Mouse (Mus musculus): ENCODE results near the gene Lamtor4. TPM values are rescaled to one million over a fixed set of nuclear protein-coding genes. Genes with fewer than 3 reads are reported as not detected.

Lamtor4 gene
- polyA plus RNA-seq, 1 experiment from 2014 or later, result 56.7 TPM

DNA sequence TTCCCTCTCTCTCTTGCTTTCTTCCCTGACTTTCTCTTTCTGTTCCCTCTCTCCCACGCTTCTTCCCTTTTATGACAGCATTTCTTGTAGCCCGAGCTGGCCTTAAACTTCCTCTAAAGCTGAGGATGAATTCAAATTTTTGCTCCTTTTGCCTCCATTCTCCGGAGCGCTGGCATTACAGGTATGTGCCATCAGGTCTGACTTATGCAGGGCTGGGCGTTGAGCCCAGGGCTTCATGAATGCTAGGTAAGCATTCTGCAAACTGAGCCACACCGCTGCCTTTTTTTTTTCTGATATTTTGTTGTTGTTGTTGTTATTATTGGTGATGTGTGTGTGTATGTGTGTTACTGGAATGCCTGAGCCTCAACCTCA lies 8.9 kb downstream of the Lamtor4 start:
- peak; percentile 7; the same call in 1 of the 2 replicates for ATAC-seq (ENCODE audit: low read depth)
- peaks cover 23% of the 10 kb centered on the region for H3K36me3 ChIP-seq (ENCODE audit: control insufficient read depth, insufficient read depth, low read length)
- no peaks in the 10 kb centered on the region for H3K9me3 ChIP-seq (ENCODE audit: control insufficient read depth, low read length)
- WGBS, result 13% methylated on average over 6 of the region's 6 CpGs
- H3K27me3 ChIP-seq (ENCODE audit: control insufficient read depth, insufficient read depth, low read depth, low read length), result no peaks in the 10 kb centered on the region
- peak overlapping the region; percentile 55; the same call in 1 of the 2 replicates for H3K27ac ChIP-seq (ENCODE audit: low read length)
- peak overlapping the region; percentile 93 for H3K9ac ChIP-seq (ENCODE audit: low read length)
- H3K4me2 ChIP-seq (ENCODE audit: low read depth, low read length), result peak overlapping the region; percentile 99
- H3K4me3 ChIP-seq (ENCODE audit: low read length), result peak overlapping the region; percentile 94
- peaks cover 18% of the 10 kb centered on the region for H3K4me1 ChIP-seq (replicated peaks; ENCODE audit: control insufficient read depth, insufficient read depth, low read length)

DNA sequence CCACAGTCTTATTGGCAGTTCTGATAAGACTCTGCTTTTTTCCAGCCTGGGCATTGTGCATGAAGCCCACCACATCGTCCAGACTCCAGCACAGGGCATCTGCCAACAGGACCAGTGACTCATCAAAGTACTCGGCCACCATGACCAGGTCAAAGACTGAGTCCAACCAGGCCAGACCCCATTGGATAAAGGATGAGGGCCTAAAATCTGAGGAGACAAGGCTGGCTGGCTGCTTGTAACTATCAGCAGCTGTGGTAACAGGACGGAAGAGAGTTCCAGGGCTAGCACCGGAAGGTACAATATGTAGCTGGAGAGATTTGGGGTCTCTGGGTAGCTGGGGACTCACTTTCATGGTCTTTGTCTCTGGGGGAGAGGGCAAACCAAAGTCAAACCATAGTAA lies 10.4 kb downstream of the Lamtor4 start:
- H3K4me2 ChIP-seq (ENCODE audit: low read depth, low read length), result no peak overlapping the region

DNA sequence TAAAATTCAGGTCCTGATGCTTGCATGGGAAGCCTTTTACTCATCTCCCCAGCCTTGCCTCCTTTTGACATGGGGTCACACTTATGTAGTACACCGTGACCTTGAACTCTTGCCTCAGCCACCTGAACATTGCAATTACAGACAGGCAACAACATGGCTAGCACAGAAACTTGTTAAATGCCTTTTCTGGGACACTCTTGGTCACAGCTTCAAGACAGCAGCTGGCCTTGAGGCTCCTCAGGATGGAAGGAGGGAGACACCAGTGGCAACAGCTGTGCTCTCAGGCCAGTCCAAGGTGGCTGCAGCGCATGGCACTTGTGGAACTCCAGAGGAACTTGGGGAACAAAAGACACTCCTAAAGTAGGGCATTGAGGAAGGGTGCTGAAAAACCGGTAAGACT lies 11.8 kb downstream of the Lamtor4 start:
- H3K36me3 ChIP-seq (ENCODE audit: control insufficient read depth, insufficient read depth, low read length), result peaks cover 4% of the 10 kb centered on the region; the same call in 1 of the 2 replicates
- no peak overlapping the region for H3K4me2 ChIP-seq (ENCODE audit: low read depth, low read length)
- WGBS, result 79% methylated on average over 3 of the region's 3 CpGs
- H3K4me3 ChIP-seq (ENCODE audit: low read length), result no peak overlapping the region
- H3K27ac ChIP-seq (ENCODE audit: low read length), result no peak overlapping the region
- H3K4me1 ChIP-seq (replicated peaks; ENCODE audit: control insufficient read depth, insufficient read depth, low read length), result peaks cover 18% of the 10 kb centered on the region
- H3K9me3 ChIP-seq (ENCODE audit: control insufficient read depth, low read length), result no peaks in the 10 kb centered on the region
- no peak for ATAC-seq (ENCODE audit: low read depth)
- no peaks in the 10 kb centered on the region for H3K27me3 ChIP-seq (ENCODE audit: control insufficient read depth, insufficient read depth, low read depth, low read length)
- H3K9ac ChIP-seq (ENCODE audit: low read length), result no peak overlapping the region

More for the DNA sequence above, 10.4 kb downstream of the Lamtor4 start:
- H3K36me3 ChIP-seq (ENCODE audit: control insufficient read depth, insufficient read depth, low read length), result peaks cover 11% of the 10 kb centered on the region
- H3K9me3 ChIP-seq (ENCODE audit: control insufficient read depth, low read length), result no peaks in the 10 kb centered on the region
- no peak overlapping the region for H3K27ac ChIP-seq (ENCODE audit: low read length)
- H3K9ac ChIP-seq (ENCODE audit: low read length), result no peak overlapping the region
- WGBS, result 90% methylated on average over 4 of the region's 4 CpGs
- H3K4me3 ChIP-seq (ENCODE audit: low read length), result no peak overlapping the region
- no peaks in the 10 kb centered on the region for H3K27me3 ChIP-seq (ENCODE audit: control insufficient read depth, insufficient read depth, low read depth, low read length)
- no peak for ATAC-seq (ENCODE audit: low read depth)
- peaks cover 18% of the 10 kb centered on the region for H3K4me1 ChIP-seq (replicated peaks; ENCODE audit: control insufficient read depth, insufficient read depth, low read length)

DNA sequence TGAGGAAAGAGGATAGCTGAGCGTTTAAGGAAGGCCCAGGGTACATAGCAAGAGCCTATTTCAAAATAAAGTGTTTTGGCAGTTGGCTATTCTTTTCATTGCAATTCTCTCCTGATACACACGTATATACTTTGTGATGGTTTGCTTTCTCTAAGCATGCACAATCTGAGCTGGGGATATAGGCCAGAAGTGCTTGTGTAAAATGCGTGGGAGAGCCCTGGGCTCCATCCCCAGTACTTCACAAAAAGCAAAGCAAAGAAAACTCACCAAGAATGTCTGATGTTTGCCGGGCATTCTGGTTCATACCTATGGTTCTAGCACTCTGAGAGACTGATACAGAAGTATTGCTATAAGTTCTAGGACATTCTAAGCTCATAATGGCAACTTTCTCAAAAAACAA lies 13.7 kb downstream of the Lamtor4 start:
- H3K9me3 ChIP-seq (ENCODE audit: control insufficient read depth, low read length), result no peaks in the 10 kb centered on the region
- H3K27ac ChIP-seq (ENCODE audit: low read length), result no peak overlapping the region
- no peak overlapping the region for H3K4me3 ChIP-seq (ENCODE audit: low read length)
- WGBS, result 68% methylated on average over 4 of the region's 4 CpGs
- peaks cover 4% of the 10 kb centered on the region; the same call in 1 of the 2 replicates for H3K36me3 ChIP-seq (ENCODE audit: control insufficient read depth, insufficient read depth, low read length)
- H3K27me3 ChIP-seq (ENCODE audit: control insufficient read depth, insufficient read depth, low read depth, low read length), result no peaks in the 10 kb centered on the region
- no peak overlapping the region for H3K9ac ChIP-seq (ENCODE audit: low read length)
- peaks cover 6% of the 10 kb centered on the region; the same call in 1 of the 2 replicates for H3K4me1 ChIP-seq (replicated peaks; ENCODE audit: control insufficient read depth, insufficient read depth, low read length)
- no peak overlapping the region for H3K4me2 ChIP-seq (ENCODE audit: low read depth, low read length)
- ATAC-seq (ENCODE audit: low read depth), result no peak

DNA sequence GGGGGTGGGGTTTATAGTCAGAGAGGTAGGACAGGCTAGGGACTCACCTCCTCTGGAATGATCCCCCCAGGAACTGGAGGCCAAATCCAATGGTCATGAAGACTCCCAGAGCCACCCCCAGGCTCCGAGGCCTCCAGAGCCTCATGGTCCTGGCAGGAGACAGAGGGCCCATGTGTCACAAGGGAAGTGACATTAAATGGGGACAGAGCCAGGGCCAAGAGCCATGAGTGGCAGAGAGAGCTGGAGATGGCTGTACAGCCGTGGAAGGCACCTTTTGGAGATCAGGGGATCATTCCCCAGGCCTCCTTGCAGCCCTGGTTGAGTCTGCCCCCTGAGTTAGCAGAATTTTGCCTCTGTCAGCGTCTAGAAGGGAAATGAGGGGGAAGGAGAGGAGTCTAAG lies 15.9 kb downstream of the Lamtor4 start:
- no peak overlapping the region for H3K9ac ChIP-seq (ENCODE audit: low read length)
- H3K9me3 ChIP-seq (ENCODE audit: control insufficient read depth, low read length), result no peaks in the 10 kb centered on the region
- H3K4me3 ChIP-seq (ENCODE audit: low read length), result no peak overlapping the region
- 42% methylated on average over 3 of the region's 3 CpGs for WGBS
- no peaks in the 10 kb centered on the region for H3K27me3 ChIP-seq (ENCODE audit: control insufficient read depth, insufficient read depth, low read depth, low read length)
- ATAC-seq (ENCODE audit: low read depth), result no peak
- H3K4me2 ChIP-seq (ENCODE audit: low read depth, low read length), result no peak overlapping the region
- H3K27ac ChIP-seq (ENCODE audit: low read length), result no peak overlapping the region
- no peaks in the 10 kb centered on the region; the same call in 1 of the 2 replicates for H3K36me3 ChIP-seq (ENCODE audit: control insufficient read depth, insufficient read depth, low read length)
- 0 out of 2 replicates have a peak, but pooled peaks cover 5% of the 10 kb centered on the region for H3K4me1 ChIP-seq (replicated peaks; ENCODE audit: control insufficient read depth, insufficient read depth, low read length)

- peak within 1 kb of the TSS; percentile 55 for H3K9ac ChIP-seq (ENCODE audit: low read length)
- peak; percentile 59; the same call in 1 of the 2 replicates for ATAC-seq (ENCODE audit: low read depth)
- no peaks in the 10 kb centered on the region for H3K27me3 ChIP-seq (ENCODE audit: control insufficient read depth, insufficient read depth, low read depth, low read length)
- H3K4me2 ChIP-seq (ENCODE audit: low read depth, low read length), result peak within 1 kb of the TSS; percentile 30
- no peak within 1 kb of the TSS for H3K27ac ChIP-seq (ENCODE audit: low read length)
- H3K9me3 ChIP-seq (ENCODE audit: control insufficient read depth, low read length), result no peaks in the 10 kb centered on the region
- WGBS, result 1% methylated on average over 12 of the region's 12 CpGs
- 0 out of 2 replicates have a peak, but pooled peaks cover 5% of the 10 kb centered on the region for H3K4me1 ChIP-seq (replicated peaks; ENCODE audit: control insufficient read depth, insufficient read depth, low read length)
- 0 out of 2 replicates have a peak, but pooled peaks cover 2% of the 10 kb centered on the region for H3K36me3 ChIP-seq (ENCODE audit: control insufficient read depth, insufficient read depth, low read length)
- peak within 1 kb of the TSS; percentile 14; the same call in 1 of the 2 replicates for H3K4me3 ChIP-seq (ENCODE audit: low read length)
Measured at GRCm38 (mm10) chr5:138272409-138272923, 17.2 kb downstream of the Lamtor4 start, which contains the start of gene Gal3st4. TSS of gene Gal3st4 (minus strand) at chr5:138272840.

GRCm38 (mm10) chr5:138274186-138274585 lies 18.9 kb downstream of the Lamtor4 start:
- no peak for ATAC-seq (ENCODE audit: low read depth)
- Histone ChIP-seq H3K4me3 (ENCODE audit: low read length) (no peak overlapping the region), H3K4me2 (ENCODE audit: low read depth, low read length) (no peak overlapping the region), H3K27ac (ENCODE audit: low read length) (no peak overlapping the region), H3K9me3 (ENCODE audit: control insufficient read depth, low read length) (no peaks in the 10 kb centered on the region), H3K36me3 (ENCODE audit: control insufficient read depth, insufficient read depth, low read length) (0 out of 2 replicates have a peak, but pooled peaks cover 2% of the 10 kb centered on the region), H3K4me1 (replicated peaks; ENCODE audit: control insufficient read depth, insufficient read depth, low read length) (peaks cover 12% of the 10 kb centered on the region), H3K9ac (ENCODE audit: low read length) (no peak overlapping the region), H3K27me3 (ENCODE audit: control insufficient read depth, insufficient read depth, low read depth, low read length) (no peaks in the 10 kb centered on the region)
- WGBS, result 74% methylated on average over 8 of the region's 8 CpGs

DNA sequence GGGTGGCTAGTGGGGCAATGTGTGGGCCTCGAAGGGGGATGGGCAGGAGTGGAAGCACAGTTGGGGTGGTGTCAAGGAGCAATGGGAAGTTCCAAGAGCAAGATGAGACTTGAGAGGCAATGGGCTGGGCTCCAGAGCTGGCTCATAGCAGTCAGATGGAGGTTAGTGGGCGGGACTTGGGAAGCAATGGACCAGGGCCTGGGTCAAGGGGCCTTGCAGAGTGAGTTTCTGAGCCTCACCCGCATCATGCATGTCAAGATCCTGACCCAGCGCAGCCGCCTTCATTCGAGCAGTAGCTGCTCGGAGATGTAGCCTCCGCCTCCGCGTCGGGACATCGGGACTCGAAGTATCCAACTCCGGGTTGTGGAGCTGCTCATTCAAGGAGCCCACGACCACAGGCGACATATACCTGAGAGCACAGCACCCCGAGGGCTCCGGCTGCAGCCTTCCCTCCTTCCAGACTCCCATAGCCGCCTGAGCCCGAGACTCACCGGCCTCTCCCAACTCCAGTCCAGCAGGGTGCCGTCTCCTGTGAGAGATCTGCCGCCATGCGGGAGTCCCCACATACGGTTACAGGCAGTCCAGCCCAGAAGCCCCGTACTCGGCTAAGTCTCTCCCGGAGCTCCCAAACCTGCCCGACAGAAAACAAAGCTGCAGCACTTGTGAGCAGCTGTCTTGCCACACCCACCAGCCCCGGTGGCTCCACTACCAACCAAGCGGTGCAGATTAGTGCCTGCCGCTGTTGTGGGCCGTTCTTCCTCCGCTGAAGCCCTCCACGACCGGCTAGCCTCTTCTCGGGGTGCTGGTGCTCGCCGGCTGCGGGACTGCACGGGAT lies 20.2 kb downstream of the Lamtor4 start:
- 36% methylated on average over 41 of the region's 41 CpGs for WGBS
- Histone ChIP-seq H3K4me3 (ENCODE audit: low read length) (no peak overlapping the region), H3K9me3 (ENCODE audit: control insufficient read depth, low read length) (peaks cover 2% of the 10 kb centered on the region), H3K4me1 (replicated peaks; ENCODE audit: control insufficient read depth, insufficient read depth, low read length) (peaks cover 18% of the 10 kb centered on the region), H3K36me3 (ENCODE audit: control insufficient read depth, insufficient read depth, low read length) (0 out of 2 replicates have a peak, but pooled peaks cover 2% of the 10 kb centered on the region), H3K9ac (ENCODE audit: low read length) (no peak overlapping the region), H3K4me2 (ENCODE audit: low read depth, low read length) (peak overlapping the region; percentile 37), H3K27me3 (ENCODE audit: control insufficient read depth, insufficient read depth, low read depth, low read length) (no peaks in the 10 kb centered on the region), H3K27ac (ENCODE audit: low read length) (no peak overlapping the region)
- no peak for ATAC-seq (ENCODE audit: low read depth)

DNA sequence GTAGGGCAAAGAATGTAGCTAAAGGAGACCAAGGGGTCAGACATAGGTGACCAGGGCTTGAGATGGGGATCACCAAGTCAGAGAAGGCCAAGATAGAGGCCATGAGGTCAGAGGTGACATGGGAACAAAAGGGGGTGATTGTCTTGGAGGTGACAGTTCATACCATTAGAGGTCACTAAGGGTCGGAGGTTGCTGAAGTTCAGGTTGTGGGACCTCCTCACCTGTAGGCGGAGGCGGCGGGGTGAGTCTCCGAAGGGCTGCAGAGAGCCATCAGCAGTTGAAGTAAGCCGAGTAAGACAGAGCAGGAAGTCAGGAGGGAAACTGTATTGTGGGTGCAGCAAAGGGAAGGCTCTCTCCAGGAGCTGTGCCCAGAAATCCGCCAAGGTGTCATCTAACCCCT lies 22.7 kb downstream of the Lamtor4 start:
- H3K9me3 ChIP-seq (ENCODE audit: control insufficient read depth, low read length), result peaks cover 8% of the 10 kb centered on the region
- no peak overlapping the region for H3K4me2 ChIP-seq (ENCODE audit: low read depth, low read length)
- H3K9ac ChIP-seq (ENCODE audit: low read length), result no peak overlapping the region
- H3K4me1 ChIP-seq (replicated peaks; ENCODE audit: control insufficient read depth, insufficient read depth, low read length), result peaks cover 19% of the 10 kb centered on the region
- H3K4me3 ChIP-seq (ENCODE audit: low read length), result no peak overlapping the region
- no peak overlapping the region for H3K27ac ChIP-seq (ENCODE audit: low read length)
- 0 out of 2 replicates have a peak, but pooled peaks cover 2% of the 10 kb centered on the region for H3K36me3 ChIP-seq (ENCODE audit: control insufficient read depth, insufficient read depth, low read length)
- 88% methylated on average over 7 of the region's 7 CpGs for WGBS
- no peak for ATAC-seq (ENCODE audit: low read depth)
- 0 out of 2 replicates have a peak, but pooled peaks cover 2% of the 10 kb centered on the region for H3K27me3 ChIP-seq (ENCODE audit: control insufficient read depth, insufficient read depth, low read depth, low read length)

Data from lung, embryonic 16.5 days (tissue).